Mouse (Mus musculus) brain, embryonic 14.5 days (tissue): ENCODE measurements around the gene Kifc1.

Experiments used
- CTCF ChIP-seq: fragments of 200-500 bp; IDR thresholded peaks from 2 replicates; pipeline ENCODE4 v1.5.1; 2012; ENCODE audit warnings: inconsistent platforms, mild to moderate bottlenecking, moderate library complexity, borderline replicate concordance; ENCODE audit not compliant: insufficient read depth, insufficient read length; ENCODE audit errors: extremely low read depth
- POLR2A ChIP-seq: fragments of 200-500 bp; IDR thresholded peaks from 2 replicates; pipeline ENCODE4 v1.6.1; 2012; ENCODE audit warnings: mild to moderate bottlenecking, inconsistent platforms, borderline replicate concordance; ENCODE audit not compliant: poor library complexity, insufficient read depth, insufficient read length, severe bottlenecking; ENCODE audit errors: extremely low read depth

- TF ChIP-seq POLR2A (no peak), CTCF (no peak)
Observed at GRCm38 (mm10) chr17:33844196-33844595, 46.3 kb downstream of the Kifc1 start.
